Mouse (Mus musculus): ENCODE data around the gene Alcam. TPM values are rescaled to one million over a fixed set of nuclear protein-coding genes. Genes with fewer than 3 reads are reported as not detected.

Gene Alcam
- polyA plus RNA-seq, 1 experiment from 2014 or later = 68.9 TPM

DNA sequence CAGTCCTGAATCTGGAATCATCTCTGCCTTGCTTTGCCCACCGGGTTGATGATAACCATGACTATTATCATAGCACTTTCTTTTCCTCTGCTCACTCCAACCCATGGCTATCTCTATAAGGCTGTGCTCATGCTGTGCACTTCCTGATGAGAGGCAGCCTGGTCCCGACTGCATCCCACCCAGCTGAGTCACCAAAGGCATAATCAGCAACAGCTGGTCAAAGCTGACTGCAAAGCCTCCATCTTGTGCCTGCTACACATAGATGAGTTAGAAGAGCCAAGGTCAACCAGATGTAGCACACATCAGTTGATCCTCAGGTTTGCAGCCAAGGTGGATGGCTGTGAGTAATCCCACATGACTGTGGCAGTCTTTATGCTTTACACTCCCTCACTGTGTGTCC lies 48.6 kb downstream of the Alcam start:
- Histone ChIP-seq H3K4me1 (ENCODE audit: insufficient read depth, low read depth, low read length) (no peaks in the 10 kb centered on the region), H3K9me3 (ENCODE audit: low read length) (no peaks in the 10 kb centered on the region), H3K36me3 (ENCODE audit: insufficient read depth, low read length) (no peaks in the 10 kb centered on the region), H3K4me2 (replicated peaks; ENCODE audit: low read depth, low read length) (no peak overlapping the region), H3K9ac (replicated peaks; ENCODE audit: low read depth) (no peak overlapping the region), H3K4me3 (ENCODE audit: low read depth, low read length) (no peak overlapping the region), H3K27ac (ENCODE audit: low read length) (no peak overlapping the region), H3K27me3 (replicated peaks; ENCODE audit: insufficient read depth, low read length) (no peaks in the 10 kb centered on the region)
- DNase-seq (ENCODE audit: low spot score) = no peak
- TF ChIP-seq CTCF (IDR thresholded peaks at IDR 0.05) (no peak), EP300 (IDR thresholded peaks at IDR 0.05) (no peak)
- ATAC-seq = no peak
- 76% methylated on average over 2 of the region's 2 CpGs for WGBS

DNA sequence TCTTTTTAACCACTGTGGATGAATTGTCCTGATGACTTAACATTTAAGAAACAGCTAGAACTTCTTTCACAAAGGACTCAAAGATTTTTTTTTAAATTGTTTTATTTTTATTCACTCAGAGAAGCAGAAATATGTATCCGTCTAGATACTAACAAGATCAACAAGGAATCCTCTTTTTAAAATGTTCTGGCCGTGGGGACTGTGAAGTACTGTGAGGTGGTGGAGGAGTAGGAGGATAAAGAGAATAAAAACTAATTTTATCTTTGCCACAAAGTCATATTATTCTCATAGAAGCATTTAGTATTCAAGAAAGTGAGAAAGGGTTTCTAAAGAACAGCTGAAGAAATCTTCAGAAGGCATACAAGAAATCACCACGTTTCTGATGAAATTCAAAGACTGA lies 54.8 kb downstream of the Alcam start:
- H3K4me1 ChIP-seq (ENCODE audit: insufficient read depth, low read depth, low read length) = no peaks in the 10 kb centered on the region
- H3K27me3 ChIP-seq (replicated peaks; ENCODE audit: insufficient read depth, low read length) = no peaks in the 10 kb centered on the region
- no peak overlapping the region for H3K4me2 ChIP-seq (replicated peaks; ENCODE audit: low read depth, low read length)
- WGBS = 79% methylated on average over 3 of the region's 3 CpGs
- H3K9ac ChIP-seq (replicated peaks; ENCODE audit: low read depth) = no peak overlapping the region
- no peak overlapping the region for H3K4me3 ChIP-seq (ENCODE audit: low read depth, low read length)
- H3K36me3 ChIP-seq (ENCODE audit: insufficient read depth, low read length) = no peaks in the 10 kb centered on the region
- no peaks in the 10 kb centered on the region for H3K9me3 ChIP-seq (ENCODE audit: low read length)
- ATAC-seq (no peak), DNase-seq (ENCODE audit: low spot score) (no peak)
- H3K27ac ChIP-seq (ENCODE audit: low read length) = no peak overlapping the region
- TF ChIP-seq EP300 (IDR thresholded peaks at IDR 0.05) (no peak), CTCF (IDR thresholded peaks at IDR 0.05) (no peak)

DNA sequence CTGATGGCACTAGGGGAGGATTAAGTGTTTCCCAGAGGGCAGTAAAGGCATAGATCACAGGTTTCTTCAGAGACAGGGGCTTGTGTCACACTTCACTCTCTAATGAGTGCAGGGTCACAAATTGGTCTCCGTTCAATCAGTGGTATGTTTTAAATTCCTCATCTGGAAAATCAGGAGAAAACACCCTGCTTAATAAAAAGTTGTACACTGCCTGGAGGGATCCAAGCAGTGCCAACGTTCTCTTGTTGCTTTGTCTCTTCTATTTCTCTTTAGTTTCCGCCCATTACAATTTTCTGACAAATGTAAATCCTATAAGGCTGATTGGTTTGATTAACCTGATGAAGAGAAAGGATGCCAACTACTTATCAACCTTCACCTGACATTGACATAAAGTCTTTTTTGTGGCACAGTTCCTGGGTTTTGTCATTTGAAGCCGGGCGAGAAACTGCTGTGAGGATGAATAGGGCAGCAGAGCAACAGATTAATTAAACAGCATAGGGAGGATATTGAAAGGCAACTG lies 67.0 kb downstream of the Alcam start:
- no peaks in the 10 kb centered on the region for H3K4me1 ChIP-seq (ENCODE audit: insufficient read depth, low read depth, low read length)
- no peak overlapping the region for H3K9ac ChIP-seq (replicated peaks; ENCODE audit: low read depth)
- no peak overlapping the region for H3K27ac ChIP-seq (ENCODE audit: low read length)
- TF ChIP-seq EP300 (IDR thresholded peaks at IDR 0.05) = no peak
- no peak for TF ChIP-seq CTCF (IDR thresholded peaks at IDR 0.05)
- H3K36me3 ChIP-seq (ENCODE audit: insufficient read depth, low read length) = no peaks in the 10 kb centered on the region
- WGBS = 72% methylated on average over 5 of the region's 5 CpGs
- DNase-seq (ENCODE audit: low spot score) (no peak), ATAC-seq (no peak)
- no peaks in the 10 kb centered on the region for H3K9me3 ChIP-seq (ENCODE audit: low read length)
- H3K27me3 ChIP-seq (replicated peaks; ENCODE audit: insufficient read depth, low read length) = no peaks in the 10 kb centered on the region
- no peak overlapping the region for H3K4me3 ChIP-seq (ENCODE audit: low read depth, low read length)
- no peak overlapping the region for H3K4me2 ChIP-seq (replicated peaks; ENCODE audit: low read depth, low read length)

DNA sequence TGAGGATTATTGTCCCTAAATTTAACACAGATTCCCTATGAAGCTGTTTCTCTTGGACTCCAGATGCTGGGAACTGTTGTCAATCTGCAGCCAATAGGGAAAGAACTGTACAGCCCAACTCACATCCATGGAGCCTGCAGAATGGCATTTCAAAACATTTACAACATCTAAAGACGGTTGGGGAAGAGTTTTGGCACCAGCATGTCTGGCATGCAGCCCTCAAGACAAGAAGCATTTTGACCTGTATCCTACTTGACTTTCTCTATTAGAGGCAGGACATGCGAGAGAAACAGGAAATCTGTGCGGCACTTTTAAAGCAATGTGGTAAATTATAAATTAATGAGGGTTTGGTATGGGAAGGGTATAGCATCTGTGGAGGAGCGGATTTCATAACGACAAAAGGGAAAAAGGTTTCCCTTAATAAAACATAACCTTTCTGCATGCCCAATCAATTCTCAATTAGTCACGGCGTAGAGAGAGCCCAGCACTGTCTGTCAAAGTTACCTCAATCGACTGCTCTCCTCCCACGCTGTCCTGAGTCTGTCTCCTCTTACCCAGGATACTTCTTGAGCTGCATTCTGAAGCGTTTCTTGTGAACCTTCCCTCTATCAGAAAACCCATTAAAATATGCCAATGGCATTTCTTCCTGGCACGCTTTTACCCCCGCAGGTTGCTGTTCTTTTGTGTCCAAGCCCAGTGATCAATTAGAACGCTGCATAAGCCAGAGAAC lies 70.3 kb downstream of the Alcam start:
- H3K4me1 ChIP-seq (ENCODE audit: insufficient read depth, low read depth, low read length) = no peaks in the 10 kb centered on the region
- no peak overlapping the region for H3K9ac ChIP-seq (replicated peaks; ENCODE audit: low read depth)
- no peak overlapping the region for H3K4me3 ChIP-seq (ENCODE audit: low read depth, low read length)
- 0 out of 2 replicates have a peak, but pooled peaks have one; percentile 17 for ATAC-seq
- H3K4me2 ChIP-seq (replicated peaks; ENCODE audit: low read depth, low read length) = no peak overlapping the region
- H3K27me3 ChIP-seq (replicated peaks; ENCODE audit: insufficient read depth, low read length) = no peaks in the 10 kb centered on the region
- TF ChIP-seq EP300 (IDR thresholded peaks at IDR 0.05) = no peak
- no peak for TF ChIP-seq CTCF (IDR thresholded peaks at IDR 0.05)
- H3K9me3 ChIP-seq (ENCODE audit: low read length) = no peaks in the 10 kb centered on the region
- WGBS = 50% methylated on average over 13 of the region's 13 CpGs
- no peak overlapping the region for H3K27ac ChIP-seq (ENCODE audit: low read length)
- peak; percentile 40 for DNase-seq (ENCODE audit: low spot score)
- no peaks in the 10 kb centered on the region for H3K36me3 ChIP-seq (ENCODE audit: insufficient read depth, low read length)

DNA sequence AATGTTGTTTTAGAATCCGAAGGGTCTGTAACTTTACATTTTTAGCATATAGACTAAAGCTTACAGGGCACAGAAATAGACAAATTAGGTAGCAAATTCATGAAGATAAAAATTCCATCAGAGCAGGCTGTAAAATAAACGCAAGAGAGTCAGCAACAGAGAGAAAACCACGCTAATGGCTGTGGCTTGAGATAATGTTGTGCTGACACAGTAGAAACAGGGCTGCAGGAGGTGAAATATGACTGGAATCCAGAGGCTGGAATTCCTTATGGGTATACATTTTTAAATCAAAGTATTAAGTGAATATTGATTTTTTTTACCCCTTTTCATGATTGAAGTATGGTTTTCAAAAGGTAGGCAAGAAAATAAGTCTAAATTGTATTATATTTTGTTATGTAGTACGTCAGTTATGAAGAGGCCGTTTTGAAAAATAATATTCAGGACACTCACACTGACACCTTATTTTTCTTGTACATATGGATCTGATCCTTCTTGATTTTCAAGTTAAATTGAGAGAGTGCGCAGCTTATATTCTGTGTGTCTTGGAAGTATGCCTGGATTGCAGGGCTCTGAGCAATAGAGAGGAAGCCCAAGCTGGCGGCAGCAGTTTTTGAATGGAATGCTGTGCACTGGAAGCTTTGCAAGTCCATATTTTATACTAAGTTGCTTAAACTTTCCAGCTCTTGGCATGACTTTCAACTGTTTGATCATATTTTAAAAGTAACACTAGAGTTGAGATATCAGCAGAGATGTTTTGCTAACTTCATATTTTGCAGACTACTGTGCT lies 74.9 kb downstream of the Alcam start:
- TF ChIP-seq CTCF (IDR thresholded peaks at IDR 0.05) (no peak), EP300 (IDR thresholded peaks at IDR 0.05) (no peak)
- Histone ChIP-seq H3K9ac (replicated peaks; ENCODE audit: low read depth) (no peak overlapping the region), H3K9me3 (ENCODE audit: low read length) (no peaks in the 10 kb centered on the region), H3K4me2 (replicated peaks; ENCODE audit: low read depth, low read length) (no peak overlapping the region), H3K27me3 (replicated peaks; ENCODE audit: insufficient read depth, low read length) (no peaks in the 10 kb centered on the region), H3K4me3 (ENCODE audit: low read depth, low read length) (no peak overlapping the region), H3K27ac (ENCODE audit: low read length) (no peak overlapping the region), H3K4me1 (ENCODE audit: insufficient read depth, low read depth, low read length) (no peaks in the 10 kb centered on the region), H3K36me3 (ENCODE audit: insufficient read depth, low read length) (no peaks in the 10 kb centered on the region)
- ATAC-seq = peak; percentile 35; the same call in 1 of the 2 replicates
- DNase-seq (ENCODE audit: low spot score) = peak; percentile 63
- WGBS = 31% methylated on average over 7 of the region's 7 CpGs

DNA sequence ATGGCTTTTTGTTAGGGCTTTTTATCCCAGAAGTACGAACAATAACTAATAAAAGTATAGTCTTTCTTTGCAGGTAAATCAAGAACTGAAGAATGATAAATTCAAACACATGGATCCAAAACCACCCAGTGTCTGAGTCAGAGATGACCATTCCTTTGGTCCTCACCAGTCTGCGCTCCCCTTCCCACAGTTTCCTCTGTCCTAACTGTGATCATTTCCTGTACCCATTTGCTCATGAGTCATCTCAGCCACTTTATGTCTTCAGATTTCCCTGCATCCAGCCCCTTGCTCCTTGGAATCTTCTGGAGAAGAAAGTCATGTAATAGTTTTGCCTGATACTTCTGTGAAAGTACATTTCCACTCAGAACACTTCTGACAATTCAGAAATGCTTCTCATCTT lies 77.0 kb downstream of the Alcam start:
- Histone ChIP-seq H3K4me2 (replicated peaks; ENCODE audit: low read depth, low read length) (no peak overlapping the region), H3K36me3 (ENCODE audit: insufficient read depth, low read length) (no peaks in the 10 kb centered on the region), H3K9ac (replicated peaks; ENCODE audit: low read depth) (no peak overlapping the region), H3K27me3 (replicated peaks; ENCODE audit: insufficient read depth, low read length) (no peaks in the 10 kb centered on the region), H3K27ac (ENCODE audit: low read length) (no peak overlapping the region), H3K4me1 (ENCODE audit: insufficient read depth, low read depth, low read length) (no peaks in the 10 kb centered on the region), H3K4me3 (ENCODE audit: low read depth, low read length) (no peak overlapping the region), H3K9me3 (ENCODE audit: low read length) (no peaks in the 10 kb centered on the region)
- ATAC-seq (no peak), DNase-seq (ENCODE audit: low spot score) (no peak)
- WGBS = 83% methylated on average over 2 of the region's 2 CpGs
- TF ChIP-seq EP300 (IDR thresholded peaks at IDR 0.05) (no peak), CTCF (IDR thresholded peaks at IDR 0.05) (no peak)

All from lung, postnatal 0 days (tissue).